Mouse (Mus musculus): ENCODE results near the gene 4930505A04Rik. TPM values are rescaled to one million over a fixed set of nuclear protein-coding genes. Genes with fewer than 3 reads are reported as not detected.
A peak's percentile ranks its signal among the peaks of the same experiment; 100 is the strongest.
"Not testable (repeated sequence)": the region's sequence is repeated elsewhere in the genome, so short reads cannot be mapped to it uniquely, and the experiment has no call there.

Gene 4930505A04Rik
- total RNA-seq (2021): under 1 TPM; 0.29 to 0.35 TPM
- long read RNA-seq, experiment 1: 0 reads
- long read RNA-seq, experiment 2: 0 reads

- DNase-seq: peak; percentile 79
Measured at GRCm38 (mm10) chr11:30471751-30472593, at the start of gene 4930505A04Rik. TSS of gene 4930505A04Rik (minus strand) at chr11:30471827.

DNA sequence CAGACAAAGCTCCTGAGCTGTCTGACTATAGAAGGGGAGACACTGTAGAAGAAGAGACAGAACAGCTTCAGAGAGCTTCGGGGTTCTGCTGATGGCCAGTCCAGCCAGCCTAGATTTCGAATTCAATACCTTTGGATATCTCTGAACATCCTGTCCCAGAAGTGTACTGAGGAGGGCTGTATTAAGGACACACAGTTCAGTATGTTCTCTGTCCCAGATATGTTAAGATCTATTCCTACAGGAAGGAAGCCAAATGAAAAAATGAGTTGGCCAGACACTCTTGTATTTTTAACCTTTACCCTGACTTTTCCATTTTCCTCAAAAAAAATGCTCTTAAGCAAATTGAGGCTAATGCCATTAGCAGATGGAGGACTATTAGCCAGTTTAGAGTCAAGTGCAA lies 45.5 kb upstream of the 4930505A04Rik start:
- no peak for DNase-seq

GRCm38 (mm10) chr11:30508178-30508577 lies 36.6 kb upstream of the 4930505A04Rik start:
- DNase-seq: no peak

DNA sequence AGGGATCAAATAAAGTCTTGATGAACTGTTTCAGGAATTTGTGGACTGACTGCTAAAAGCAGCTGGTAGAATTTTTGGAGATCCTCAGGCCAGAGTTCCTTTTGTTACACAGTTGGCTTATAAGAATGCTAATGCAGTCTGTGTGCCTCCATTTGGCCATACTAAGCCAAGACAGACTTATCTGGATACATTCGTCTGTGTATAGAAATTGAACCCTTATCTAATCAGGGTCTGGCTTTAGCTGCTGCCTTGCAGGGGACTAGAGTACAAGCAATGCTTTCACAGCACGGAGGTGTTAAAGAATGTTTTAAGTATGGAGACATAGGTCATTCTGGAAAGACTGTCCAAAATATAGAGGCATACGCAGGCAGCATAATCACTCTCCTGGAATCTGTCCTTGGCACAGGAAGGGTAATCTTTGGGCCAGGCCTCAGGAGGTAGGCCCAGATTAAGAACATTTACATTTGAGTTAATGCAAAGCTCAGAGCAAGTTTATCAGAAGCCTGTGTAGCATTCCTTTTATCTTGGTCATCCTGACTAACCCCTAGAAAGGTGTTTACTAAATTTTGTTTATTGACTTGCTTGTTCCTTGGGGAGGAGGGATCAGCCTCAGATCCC lies 27.2 kb upstream of the 4930505A04Rik start:
- DNase-seq: no peak

DNA sequence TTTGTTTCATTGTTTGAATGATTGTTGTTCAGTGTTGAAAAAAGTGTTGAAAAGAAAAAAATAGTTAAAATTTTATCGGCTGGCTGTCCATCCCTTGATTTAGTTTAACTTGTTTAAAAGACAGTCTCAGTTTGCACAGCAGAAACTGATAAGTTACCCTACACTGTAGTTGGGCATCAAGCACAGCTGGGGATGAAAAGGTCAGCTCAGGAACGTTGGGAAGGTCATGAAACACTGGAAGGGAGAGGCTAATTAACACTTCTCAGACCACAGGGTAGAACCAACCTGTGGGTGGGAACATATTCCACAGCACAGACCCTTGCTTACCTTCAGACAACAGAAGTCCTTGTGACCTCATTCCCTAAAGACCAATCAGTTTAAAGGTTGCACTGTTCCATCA lies 25.5 kb upstream of the 4930505A04Rik start:
- DNase-seq: no peak

- DNase-seq: no peak
Measured at GRCm38 (mm10) chr11:30491515-30492260, 20.1 kb upstream of the 4930505A04Rik start.

GRCm38 (mm10) chr11:30488183-30488582 lies 16.6 kb upstream of the 4930505A04Rik start:
- no peak for DNase-seq

DNA sequence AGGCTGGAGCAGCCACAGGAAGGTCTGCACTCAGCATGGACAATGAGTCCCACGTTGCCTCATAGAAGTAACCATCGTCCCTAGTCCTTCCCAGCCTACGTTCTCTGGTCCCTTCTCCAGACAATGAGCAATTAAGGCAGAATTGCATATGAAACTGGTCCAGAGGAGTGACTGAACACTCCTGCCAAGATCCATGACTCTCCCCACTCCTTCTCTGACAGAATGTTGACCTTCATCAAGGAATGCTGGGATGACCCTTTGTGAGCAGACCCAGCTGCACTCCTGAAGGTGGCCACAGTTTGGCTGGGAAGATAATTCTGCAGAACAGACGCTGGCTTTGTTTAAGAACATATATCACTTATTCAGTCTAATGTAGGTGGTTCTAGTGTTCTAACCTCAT lies 11.7 kb upstream of the 4930505A04Rik start:
- DNase-seq: no peak

DNA sequence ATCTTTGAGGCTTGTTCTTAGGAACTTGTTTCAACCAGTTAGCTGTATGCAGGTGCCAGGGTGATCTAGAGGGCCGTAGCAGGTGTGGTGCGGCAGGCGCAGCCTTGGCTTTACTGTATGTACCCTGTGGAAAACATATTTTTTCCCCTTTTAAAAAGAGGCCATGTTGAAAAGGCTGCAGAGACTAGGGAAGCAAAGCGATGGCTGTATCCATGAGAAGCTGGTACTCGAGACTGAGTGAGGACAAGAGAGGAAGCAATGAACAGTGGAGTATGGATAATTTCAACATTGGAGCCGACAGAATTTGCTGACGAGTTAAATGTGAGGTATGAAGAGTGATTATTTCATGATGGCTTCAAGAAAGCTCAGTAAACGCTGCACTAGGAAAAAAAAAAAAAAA lies 440 bp downstream of the 4930505A04Rik start:
- no peak for DNase-seq

DNA sequence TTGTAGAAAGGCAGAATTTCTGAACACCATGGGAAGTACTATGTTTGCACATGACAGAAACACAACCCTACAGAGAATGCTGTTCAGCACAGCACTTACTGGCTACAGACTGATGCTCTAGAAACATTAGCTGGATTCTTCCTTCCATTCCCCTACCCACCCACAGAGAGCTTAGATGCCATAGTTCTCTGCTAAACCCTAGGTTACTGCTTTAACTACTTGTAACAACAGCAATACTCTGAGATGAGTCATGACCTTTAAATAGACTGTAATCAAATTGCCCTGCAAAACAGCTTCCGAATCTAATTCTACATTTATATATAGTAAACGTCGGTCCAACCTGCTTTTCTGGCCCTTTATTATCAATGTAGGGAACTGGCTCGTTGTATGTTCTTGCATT lies 17.3 kb downstream of the 4930505A04Rik start:
- DNase-seq: no peak

- no peak for DNase-seq
Measured at GRCm38 (mm10) chr11:30448126-30448525, 23.5 kb downstream of the 4930505A04Rik start.

DNA sequence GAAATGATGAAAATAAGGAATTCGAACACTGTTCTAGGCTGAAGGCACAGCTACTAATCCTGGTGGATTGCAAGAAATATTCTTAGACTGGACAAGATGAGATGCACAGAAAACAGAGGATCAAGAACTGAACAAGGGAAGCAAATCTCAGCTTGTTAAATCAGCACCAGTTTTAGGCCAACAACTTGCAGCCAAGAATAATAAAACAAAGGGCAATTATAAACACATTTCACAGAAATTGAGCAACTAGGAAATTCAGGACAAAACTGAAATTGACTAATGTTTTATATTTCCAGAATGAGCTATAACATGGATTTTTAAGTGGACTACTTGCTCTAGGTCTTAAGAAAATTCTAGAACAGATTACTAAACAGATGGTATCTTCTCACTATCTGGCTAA lies 24.1 kb downstream of the 4930505A04Rik start:
- DNase-seq: no peak

DNA sequence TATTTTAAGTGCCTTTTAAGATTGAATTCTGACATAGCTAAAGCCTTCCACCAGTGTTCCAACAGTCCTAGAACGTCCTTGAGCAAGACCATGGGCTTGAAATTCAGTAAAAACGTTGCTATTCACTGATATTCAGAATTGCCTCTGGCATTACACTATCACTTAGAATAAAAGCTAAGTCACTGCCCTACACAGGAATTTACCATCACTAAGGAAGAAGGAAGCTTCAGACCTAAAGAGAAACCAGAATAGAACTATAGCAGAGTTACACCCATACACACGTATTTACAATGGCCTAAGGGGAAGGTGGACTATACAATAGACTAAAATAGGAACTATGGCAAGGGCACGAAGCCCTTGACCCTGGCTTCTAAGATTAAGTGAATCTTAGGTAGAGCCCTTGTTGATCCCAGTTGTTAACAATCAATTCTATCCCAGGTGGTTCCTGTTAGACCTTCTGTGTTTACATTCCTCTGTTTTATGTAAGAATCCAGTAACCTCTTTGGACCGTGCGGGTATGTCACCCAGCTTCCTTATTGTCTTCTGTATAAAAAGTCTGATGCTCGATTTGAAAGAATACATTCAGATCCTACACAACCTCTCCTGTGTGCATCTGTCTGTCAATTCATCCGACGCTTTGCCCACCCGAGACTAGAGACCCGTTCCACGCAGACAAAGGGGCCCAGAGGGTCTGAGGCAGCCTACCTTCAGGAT lies 27.3 kb downstream of the 4930505A04Rik start:
- not testable (repeated sequence) for DNase-seq

- no peak for DNase-seq
Measured at GRCm38 (mm10) chr11:30443746-30444145, 27.9 kb downstream of the 4930505A04Rik start.

DNA sequence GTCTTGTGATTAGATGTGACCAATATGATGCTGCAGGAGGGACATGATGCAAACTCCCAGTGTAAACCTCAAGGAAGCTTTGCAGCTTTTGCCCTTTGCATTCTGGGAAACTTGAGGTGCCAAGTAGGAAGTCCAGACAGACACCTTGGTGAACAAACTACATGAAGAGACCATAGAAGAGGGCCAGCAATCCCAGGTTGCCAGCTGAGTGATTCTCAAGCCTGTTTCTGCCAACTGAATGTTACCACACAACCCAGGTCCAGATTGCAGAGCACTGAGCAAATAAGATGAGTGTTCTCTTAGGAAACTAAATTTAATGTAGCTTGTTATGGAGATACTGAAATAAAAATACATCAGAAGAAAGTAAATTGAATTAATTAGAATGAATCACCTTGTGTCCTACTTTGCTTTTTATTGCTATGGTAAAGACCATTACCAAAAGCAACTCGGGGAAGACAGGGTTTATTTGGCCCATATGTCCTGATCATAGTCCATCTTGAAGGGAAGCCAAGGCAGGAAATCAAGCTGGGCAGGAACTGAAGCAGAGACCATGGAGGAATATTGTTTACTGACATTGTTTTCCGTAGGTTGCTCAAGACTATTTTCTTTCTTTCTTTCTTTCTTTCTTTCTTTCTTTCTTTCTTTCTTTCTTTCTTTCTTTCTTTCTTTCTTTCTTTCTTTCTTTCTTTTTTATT lies 38.2 kb downstream of the 4930505A04Rik start:
- no peak for DNase-seq

GRCm38 (mm10) chr11:30405581-30405980 lies 66.0 kb downstream of the 4930505A04Rik start:
- peak; percentile 67 for DNase-seq

GRCm38 (mm10) chr11:30404619-30405200 lies 66.9 kb downstream of the 4930505A04Rik start:
- DNase-seq: no peak

GRCm38 (mm10) chr11:30394351-30394750 lies 77.3 kb downstream of the 4930505A04Rik start:
- no peak for DNase-seq

GRCm38 (mm10) chr11:30383076-30383475 lies 88.6 kb downstream of the 4930505A04Rik start:
- no peak for DNase-seq
